In genomic region chr7:135477256-135477655, GRCm38 (mm10) we compare ENCODE assay signal across 37 mouse cellular contexts. TPM values are rescaled to one million over a fixed set of nuclear protein-coding genes. Genes with fewer than 3 reads are reported as not detected.
A peak's percentile ranks its signal among the peaks of the same experiment; 100 is the strongest.
DNase-seq lines count a peak whose midpoint lies in the region; ATAC-seq and TF ChIP-seq lines count a peak whose summit lies in the region.
"Had no signal": no experiment of that assay in that cellular context is flagged by ENCODE, and none has a peak within 500 bp of the region (broad histone marks: within the 10 kb centered on the region; RNA-seq: fewer than 3 reads in every experiment).

No protein-coding gene starts in this region.

- H3K27ac ChIP-seq in forebrain, embryonic 10.5 days, result 0 out of 2 replicates have a peak overlapping the region, but pooled peaks have one; percentile 22
- no peak overlapping the region for H3K27ac ChIP-seq in forebrain, embryonic 13.5 days
- H3K27ac ChIP-seq in CH12.LX (ENCODE audit: insufficient read depth, low read depth), result no peak overlapping the region
- no peak overlapping the region for H3K27ac ChIP-seq in cerebellum, adult 2 months (ENCODE audit: insufficient read depth, low read length)
- H3K27ac ChIP-seq: embryonic facial prominence, embryonic 12.5 days; embryonic facial prominence, embryonic 15.5 days; forebrain, embryonic 12.5 days; heart, embryonic 10.5 days; heart, embryonic 13.5 days; hindbrain, embryonic 14.5 days; hindbrain, postnatal 0 days had no signal

- no peaks in the 10 kb centered on the region for H3K36me3 ChIP-seq in forebrain, embryonic 10.5 days (replicated peaks)
- H3K36me3 ChIP-seq in forebrain, embryonic 13.5 days (ENCODE audit: poor library complexity, severe bottlenecking), result no peaks in the 10 kb centered on the region
- H3K36me3 ChIP-seq in CH12.LX (replicated peaks in 1 of 2; ENCODE audit: control insufficient read depth in 1 of 2, insufficient read depth in 1 of 2, low read length in 1 of 2), result no peaks in the 10 kb centered on the region
- H3K36me3 ChIP-seq: embryonic facial prominence, embryonic 12.5 days; embryonic facial prominence, embryonic 15.5 days; forebrain, embryonic 12.5 days; heart, embryonic 10.5 days; heart, embryonic 13.5 days had no signal

- TF ChIP-seq RAD21 in CH12.LX (IDR thresholded peaks at IDR 0.05; ENCODE audit: low read depth, low read length), result no peak

- TF ChIP-seq POLR2A in CH12.LX (IDR thresholded peaks at IDR 0.05; ENCODE audit: low read depth, low read length), result no peak
- TF ChIP-seq POLR2A in cerebellum, adult 2 months (IDR thresholded peaks at IDR 0.05; ENCODE audit: borderline replicate concordance, insufficient read depth, low read length), result no peak

- H3K79me2 ChIP-seq in CH12.LX (replicated peaks; ENCODE audit: control insufficient read depth, extremely low read depth, insufficient read depth, poor library complexity, severe bottlenecking), result no peaks in the 10 kb centered on the region

- in situ Hi-C loops in CH12.LX (cut with MboI; ENCODE audit: low pct_ligation_motif_present, low pct_unique_long_range_greater_than_20kb, low sequenced_read_pairs), result loop anchor here (25.0 kb wide), 2 partner anchors 260 to 1615 kb away; no protein-coding TSS in a partner anchor

- H3K9ac ChIP-seq in forebrain, embryonic 13.5 days, result no peak overlapping the region
- no peak overlapping the region for H3K9ac ChIP-seq in CH12.LX (ENCODE audit: insufficient read depth, low read depth)
- H3K9ac ChIP-seq: embryonic facial prominence, embryonic 12.5 days; embryonic facial prominence, embryonic 15.5 days; forebrain, embryonic 12.5 days; heart, embryonic 13.5 days; hindbrain, embryonic 14.5 days had no signal

- no peak for TF ChIP-seq CTCF in CH12.LX (conservative IDR thresholded peaks at IDR 0.05 in 1 of 2, IDR thresholded peaks at IDR 0.05 in 1 of 2; ENCODE audit: low read depth in 2 of 2, low read length in 2 of 2)
- TF ChIP-seq CTCF in cerebellum, adult 2 months (IDR thresholded peaks at IDR 0.05; ENCODE audit: borderline replicate concordance, insufficient read depth, low read depth, low read length), result no peak

- TF ChIP-seq EP300 in CH12.LX (IDR thresholded peaks at IDR 0.05; ENCODE audit: low read length), result no peak

- no peak overlapping the region for H3K4me3 ChIP-seq in forebrain, embryonic 10.5 days
- no peak overlapping the region for H3K4me3 ChIP-seq in forebrain, embryonic 13.5 days
- H3K4me3 ChIP-seq in CH12.LX (replicated peaks in 1 of 3; ENCODE audit: low read depth in 2 of 3, low read length in 2 of 3, poor library complexity in 1 of 3), result no peak overlapping the region
- H3K4me3 ChIP-seq in cerebellum, adult 2 months (replicated peaks; ENCODE audit: insufficient read depth, low read depth, low read length), result no peak overlapping the region
- H3K4me3 ChIP-seq: embryonic facial prominence, embryonic 12.5 days; embryonic facial prominence, embryonic 15.5 days; forebrain, embryonic 12.5 days; heart, embryonic 10.5 days; heart, embryonic 13.5 days had no signal

- peaks cover 27% of the 10 kb centered on the region for H3K27me3 ChIP-seq in forebrain, embryonic 10.5 days (ENCODE audit: poor library complexity, severe bottlenecking)
- H3K27me3 ChIP-seq in forebrain, embryonic 13.5 days, result 0 out of 2 replicates have a peak, but pooled peaks cover 8% of the 10 kb centered on the region
- H3K27me3 ChIP-seq in CH12.LX (replicated peaks), result peaks cover 2% of the 10 kb centered on the region
- no peaks in the 10 kb centered on the region; the same call in 1 of the 2 replicates for H3K27me3 ChIP-seq in cerebellum, adult 2 months (ENCODE audit: control insufficient read depth, insufficient read depth, low read length)
- H3K27me3 ChIP-seq: embryonic facial prominence, embryonic 12.5 days; embryonic facial prominence, embryonic 15.5 days had no signal

- peaks cover 39% of the 10 kb centered on the region for H3K4me1 ChIP-seq in forebrain, embryonic 10.5 days
- H3K4me1 ChIP-seq in forebrain, embryonic 13.5 days, result peaks cover 19% of the 10 kb centered on the region
- peaks cover 2 to 48% of the 10 kb centered on the region in 2 experiments; a peak in 3 of 4 replicates for H3K4me1 ChIP-seq in CH12.LX (ENCODE audit: control insufficient read depth in 1 of 2, insufficient read depth in 2 of 2)
- H3K4me1 ChIP-seq in cerebellum, adult 2 months (ENCODE audit: control insufficient read depth, insufficient read depth, low read length), result no peaks in the 10 kb centered on the region

- no peak for ATAC-seq in forebrain, embryonic 13.5 days
- ATAC-seq: activated CD4-positive, CD25-positive, alpha-beta regulatory T cell, adult 4 months; forebrain, embryonic 16.5 days; hindbrain, postnatal 0 days; inflammation-experienced regulatory T-cells, adult 6 months; intestine, embryonic 16.5 days had no signal

- 41% methylated on average over 5 of the region's 5 CpGs for WGBS in forebrain, embryonic 10.5 days
- 57% methylated on average over 5 of the region's 5 CpGs for WGBS in forebrain, embryonic 13.5 days
- 76% methylated on average over 5 of the region's 5 CpGs for WGBS in cerebellum, adult 2 months

- no peak for DNase-seq in forebrain, embryonic 10.5 days (ENCODE audit: extremely low spot score, low spot score)
- DNase-seq in CH12.LX (ENCODE audit: extremely low read depth) (peak; percentile 27), R1 (ENCODE audit: low read depth, low spot score) (peak; percentile 17)
- peak; percentile 47 for DNase-seq in embryo, embryonic 9.5 days (ENCODE audit: extremely low spot score)
- no peak for DNase-seq in layer of hippocampus, postnatal 10 days (ENCODE audit: low spot score in 2 of 2)
- no peak for DNase-seq in cerebellum, adult 2 months
- no peak for DNase-seq in T-cell, adult 2 months (ENCODE audit: low spot score)
- DNase-seq: adrenal gland, postnatal 10 days; adrenal gland, postnatal 36 days; B cell, adult 2 months; cerebellum, adult 18-20 months; cerebellum, adult 9-11 months; cerebellum, postnatal 25 days; gastrocnemius, postnatal 10 days; gastrocnemius, postnatal 36 days; heart, adult 18-20 months; heart, postnatal 14 days; heart, postnatal 4 days; kidney, adult 18-20 months; kidney, adult 9 months had no signal

- dilution Hi-C loops in CH12.LX (cut with MboI; ENCODE audit: extremely low pct_ligation_motif_present, extremely low pct_unique_long_range_greater_than_20kb, low sequenced_read_pairs), result no loop called here

- no peaks in the 10 kb centered on the region for H3K9me3 ChIP-seq in forebrain, embryonic 10.5 days
- no peaks in the 10 kb centered on the region for H3K9me3 ChIP-seq in forebrain, embryonic 13.5 days (replicated peaks)
- peaks cover 3% of the 10 kb centered on the region for H3K9me3 ChIP-seq in CH12.LX (replicated peaks; ENCODE audit: low read length)
- H3K9me3 ChIP-seq: embryonic facial prominence, embryonic 12.5 days; embryonic facial prominence, embryonic 15.5 days; forebrain, embryonic 12.5 days; heart, embryonic 10.5 days; heart, embryonic 13.5 days had no signal

- no peak overlapping the region for H3K4me2 ChIP-seq in forebrain, embryonic 13.5 days
- H3K4me2 ChIP-seq in CH12.LX (ENCODE audit: insufficient read depth, low read depth, poor library complexity, severe bottlenecking), result no peak overlapping the region
- H3K4me2 ChIP-seq: embryonic facial prominence, embryonic 12.5 days; embryonic facial prominence, embryonic 15.5 days; forebrain, embryonic 12.5 days; heart, embryonic 13.5 days; hindbrain, embryonic 14.5 days had no signal

TF ChIP-seq in CH12.LX, 34 proteins besides CTCF, POLR2A, EP300 and RAD21:
- TF ChIP-seq TCF12 (IDR thresholded peaks at IDR 0.05; ENCODE audit: low read depth, low read length) (no peak), HCFC1 (IDR thresholded peaks at IDR 0.05; ENCODE audit: low read depth, low read length) (no peak), ETS1 (conservative IDR thresholded peaks at IDR 0.05; ENCODE audit: low read depth, low read length) (no peak), CHD1 (IDR thresholded peaks at IDR 0.05; ENCODE audit: low read depth, low read length) (no peak), ZC3H11A (IDR thresholded peaks at IDR 0.05; ENCODE audit: low read depth, low read length) (no peak), ZMIZ1 (IDR thresholded peaks at IDR 0.05; ENCODE audit: low read depth, low read length) (no peak), SIN3A (IDR thresholded peaks at IDR 0.05; ENCODE audit: low read length) (no peak), MAZ (IDR thresholded peaks at IDR 0.05; ENCODE audit: low read depth, low read length) (no peak), KAT2A (IDR thresholded peaks at IDR 0.05; ENCODE audit: insufficient replicate concordance, low read length) (no peak), RCOR1 (conservative IDR thresholded peaks at IDR 0.05; ENCODE audit: low read depth, low read length) (no peak), ZNF384 (IDR thresholded peaks at IDR 0.05; ENCODE audit: low read depth, low read length) (no peak), MYC (IDR thresholded peaks at IDR 0.05; ENCODE audit: low read depth, low read length) (no peak), MEF2A (IDR thresholded peaks at IDR 0.05; ENCODE audit: borderline replicate concordance, low read depth, low read length) (no peak), JUN (IDR thresholded peaks at IDR 0.05; ENCODE audit: insufficient read depth, low read depth, low read length) (no peak), MXI1 (IDR thresholded peaks at IDR 0.05; ENCODE audit: low read depth, low read length) (no peak), MAX (IDR thresholded peaks at IDR 0.05; ENCODE audit: low read length) (no peak), CHD2 (IDR thresholded peaks at IDR 0.05; ENCODE audit: low read length) (no peak), PAX5 (IDR thresholded peaks at IDR 0.05; ENCODE audit: low read length) (no peak), MAFK (IDR thresholded peaks at IDR 0.05; ENCODE audit: insufficient replicate concordance, low read length) (no peak)

RNA-seq across cellular contexts. Expression of gene Clrn3, which starts 51.2 kb away (rescaled TPM):
- polyA plus RNA-seq in forebrain, embryonic 10.5 days (2016; fragmentation: Nextera tagmentation; extraction: Ambion mirVana), result not detected in 2 replicates
- not detected in 2 replicates for polyA plus RNA-seq in forebrain, embryonic 13.5 days (2015; fragmentation: Nextera tagmentation; extraction: Ambion mirVana)
- total RNA-seq in CH12.LX (2012; rRNA removed) (not detected in 2 replicates), CH12.LX (2014; rRNA removed) (not detected in 2 replicates)
- not detected in 2 replicates for polyA plus RNA-seq in CH12.LX (2012; ENCODE audit: insufficient read length, low read depth)
- total RNA-seq in layer of hippocampus, postnatal 10 days (2021), result not detected
- polyA plus RNA-seq in cerebellum, adult 2 months (2012; rRNA removed), result not detected in 2 replicates
- total RNA-seq: adrenal gland, adult 18-20 months; adrenal gland, postnatal 10 days; adrenal gland, postnatal 36 days; common myeloid progenitor, adult 5-6 weeks; ES-E14; gastrocnemius, adult 18-20 months; gastrocnemius, postnatal 10 days; gastrocnemius, postnatal 36 days; heart, adult 18-20 months; heart, postnatal 14 days; heart, postnatal 4 days; hindbrain, postnatal 0 days had no signal
- polyA plus RNA-seq: activated CD4-positive, CD25-positive, alpha-beta regulatory T cell, adult 4 months; embryonic facial prominence, embryonic 12.5 days; embryonic facial prominence, embryonic 15.5 days; forebrain, embryonic 12.5 days; forebrain, embryonic 16.5 days; heart, embryonic 10.5 days; heart, embryonic 13.5 days; hindbrain, embryonic 11.5 days; hindbrain, embryonic 14.5 days; hindbrain, postnatal 0 days; inflammation-experienced regulatory T-cells, adult 6 months had no signal

Comparison
In these comparisons a context has a peak if more than half of its experiments do, and no peak if none do; other contexts are left out.
1. DNase-seq: peak in CH12.LX (single experiment), R1 (single experiment) and embryo, embryonic 9.5 days (single experiment); none in forebrain, embryonic 10.5 days (single experiment), layer of hippocampus, postnatal 10 days (0 of 2), cerebellum, adult 2 months (0 of 2) and T-cell, adult 2 months (single experiment).